Mouse (Mus musculus) A20 (cell line): ENCODE data around the gene Gm7347.
"Not testable (repeated sequence)": the region's sequence is repeated elsewhere in the genome, so short reads cannot be mapped to it uniquely, and the experiment has no call there.

Experiments used
- DNase-seq: peaks from one replicate; pipeline ENCODE4 v3.0.0-alpha.2; 2011; ENCODE audit warnings: low read depth, low spot score

The Gm7347 gene

GRCm38 (mm10) chr5:26058481-26058880, at the start of gene Gm7347:
Gm7347 (minus strand) TSS chr5:26058581.
- not testable (repeated sequence) for DNase-seq

DNA sequence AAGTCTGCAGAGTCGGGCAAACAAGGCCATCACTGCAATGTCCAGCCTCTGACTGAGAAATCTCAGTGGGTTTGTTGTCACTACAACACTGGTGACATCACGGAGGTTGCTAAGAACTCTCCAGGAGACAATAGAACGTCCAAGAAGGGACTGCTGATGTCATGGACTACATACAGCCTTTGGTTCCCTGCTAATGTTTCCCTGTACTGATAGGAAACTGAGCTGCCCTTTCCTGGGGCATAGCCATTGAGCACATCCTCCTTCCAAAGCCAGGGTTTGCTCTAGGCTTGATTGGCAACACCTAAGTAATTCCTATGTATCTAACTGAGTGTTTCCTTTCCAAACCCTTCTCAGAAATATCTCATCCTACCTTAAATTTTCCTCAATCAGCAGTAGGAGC, 46.9 kb upstream of the Gm7347 start, which contains the start of gene 5031410I06Rik:
Gene 5031410I06Rik (minus strand): TSS at position 101 of the 400 bp plus-strand sequence.
- DNase-seq, result not testable (repeated sequence)

- DNase-seq, result not testable (repeated sequence)
These were observed 30.8 kb upstream of the Gm7347 start, which contains the start of gene Gm10471 for GRCm38 (mm10) chr5:26089191-26089590. Gm10471 (minus strand) TSS chr5:26089291.

GRCm38 (mm10) chr5:26079023-26079422, 20.6 kb upstream of the Gm7347 start:
- peak; percentile 33 for DNase-seq

GRCm38 (mm10) chr5:26070716-26071115, 12.3 kb upstream of the Gm7347 start:
- no peak for DNase-seq

GRCm38 (mm10) chr5:26039458-26039857, 18.9 kb downstream of the Gm7347 start, which contains the start of gene Speer4a:
Speer4a (minus strand) TSS chr5:26039558.
- not testable (repeated sequence) for DNase-seq

DNA sequence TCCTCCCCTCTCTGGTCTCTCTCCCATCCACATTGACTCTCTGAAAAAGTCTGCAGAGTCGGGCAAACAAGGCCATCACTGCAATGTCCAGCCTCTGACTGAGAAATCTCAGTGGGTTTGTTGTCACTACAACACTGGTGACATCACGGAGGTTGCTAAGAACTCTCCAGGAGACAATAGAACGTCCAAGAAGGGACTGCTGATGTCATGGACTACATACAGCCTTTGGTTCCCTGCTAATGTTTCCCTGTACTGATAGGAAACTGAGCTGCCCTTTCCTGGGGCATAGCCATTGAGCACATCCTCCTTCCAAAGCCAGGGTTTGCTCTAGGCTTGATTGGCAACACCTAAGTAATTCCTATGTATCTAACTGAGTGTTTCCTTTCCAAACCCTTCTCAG, 35.6 kb downstream of the Gm7347 start, which contains the start of gene Gm5862:
Gene Gm5862 (minus strand): TSS at position 101 of the 400 bp plus-strand sequence.
- DNase-seq, result not testable (repeated sequence)

GRCm38 (mm10) chr5:26007697-26008096, 50.7 kb downstream of the Gm7347 start:
- DNase-seq, result not testable (repeated sequence)

DNA sequence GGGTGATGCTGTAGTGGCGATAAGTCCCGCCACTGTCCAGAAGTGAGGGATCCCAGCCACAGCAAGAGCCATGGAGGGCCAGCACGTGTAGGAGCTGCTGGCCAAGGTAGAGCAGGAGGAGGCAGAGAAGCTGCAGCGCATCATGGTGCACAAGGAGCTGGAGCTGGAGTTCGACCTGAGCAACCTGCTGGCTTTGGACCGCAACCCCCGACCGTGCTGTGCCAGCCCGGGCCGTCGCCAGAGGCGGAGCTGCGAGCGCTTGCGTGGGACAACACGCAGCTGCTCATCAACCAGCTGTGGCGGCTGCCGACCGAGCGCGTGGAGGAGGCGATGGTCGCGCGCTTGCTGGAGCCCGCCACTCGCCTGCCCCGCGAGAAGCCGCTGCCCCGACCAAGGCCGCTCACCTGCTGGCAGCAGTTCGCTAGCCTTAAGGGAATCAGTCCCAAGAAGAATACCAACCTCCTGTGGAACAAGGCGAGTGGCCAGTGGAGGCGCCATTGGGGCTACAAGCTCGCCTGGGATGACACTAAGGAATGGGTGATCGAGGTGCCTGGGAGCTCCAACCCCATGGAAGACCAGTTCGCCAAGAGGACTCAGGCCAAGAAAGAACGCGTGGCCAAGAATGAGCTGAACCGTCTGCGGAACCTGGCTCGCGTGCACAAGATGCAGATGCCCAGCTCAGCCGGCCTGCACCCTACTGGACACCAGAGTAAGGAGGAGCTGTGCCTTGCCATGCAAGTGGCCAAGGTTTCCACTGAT, 51.3 kb downstream of the Gm7347 start:
- DNase-seq, result not testable (repeated sequence)

- not testable (repeated sequence) for DNase-seq
These were observed 53.7 kb downstream of the Gm7347 start, which contains the start of gene Gm1979 for GRCm38 (mm10) chr5:26004698-26005097. Gm1979 (minus strand) TSS chr5:26004798.
